8 mouse cellular contexts compared by ENCODE assay signal in genomic region chr9:27109533-27110514, GRCm38 (mm10). TPM values are rescaled to one million over a fixed set of nuclear protein-coding genes. Genes with fewer than 3 reads are reported as not detected.
DNase-seq lines count a peak whose midpoint lies in the region; ATAC-seq and TF ChIP-seq lines count a peak whose summit lies in the region.

No protein-coding gene starts in this region.

- 84% methylated on average over 22 of the region's 22 CpGs for WGBS in forebrain, embryonic 10.5 days
- WGBS in forebrain, embryonic 14.5 days, result 75% methylated on average over 22 of the region's 22 CpGs
- 73% methylated on average over 22 of the region's 22 CpGs for WGBS in liver, adult 2 months
- WGBS in olfactory bulb, adult 2 months, result 58% methylated on average over 22 of the region's 22 CpGs

- H3K27ac ChIP-seq in forebrain, embryonic 10.5 days, result peak overlapping the region; percentile 30; the same call in 1 of the 2 replicates
- H3K27ac ChIP-seq in forebrain, embryonic 14.5 days (ENCODE audit: low read depth, low read length), result no peak overlapping the region; the same call in 1 of the 2 replicates
- H3K27ac ChIP-seq in gastrocnemius, adult 2 months, result peak overlapping the region; percentile 90
- peak overlapping the region; percentile 19; the same call in 1 of the 2 replicates for H3K27ac ChIP-seq in liver, adult 2 months (replicated peaks; ENCODE audit: insufficient read depth, low read depth, low read length)
- peak overlapping the region; percentile 33; the same call in 1 of the 2 replicates for H3K27ac ChIP-seq in olfactory bulb, adult 2 months (ENCODE audit: insufficient read depth, low read depth, low read length)

- no peak overlapping the region; the same call in 1 of the 2 replicates for H3K9ac ChIP-seq in forebrain, embryonic 14.5 days (ENCODE audit: low read length)
- no peak overlapping the region for H3K9ac ChIP-seq in liver, adult 2 months (ENCODE audit: low read depth, low read length)

- no peaks in the 10 kb centered on the region for H3K79me2 ChIP-seq in liver, adult 2 months (ENCODE audit: control insufficient read depth, insufficient read depth, low read length)

- TF ChIP-seq CTCF in gastrocnemius, adult 2 months (IDR thresholded peaks at IDR 0.05), result no peak
- no peak for TF ChIP-seq CTCF in liver, adult 2 months (IDR thresholded peaks at IDR 0.05; ENCODE audit: low read depth, low read length)
- TF ChIP-seq CTCF in olfactory bulb, adult 2 months (IDR thresholded peaks at IDR 0.05; ENCODE audit: insufficient read depth, low read depth, low read length), result no peak

- no peak overlapping the region for H3K4me3 ChIP-seq in forebrain, embryonic 10.5 days
- no peak overlapping the region for H3K4me3 ChIP-seq in forebrain, embryonic 14.5 days (ENCODE audit: low read depth, low read length)
- peak overlapping the region; percentile 60 for H3K4me3 ChIP-seq in gastrocnemius, adult 2 months
- H3K4me3 ChIP-seq in liver, adult 2 months (ENCODE audit: insufficient read depth, low read depth, low read length), result no peak overlapping the region
- H3K4me3 ChIP-seq in olfactory bulb, adult 2 months (ENCODE audit: insufficient read depth, low read depth, low read length), result no peak overlapping the region

- no peaks in the 10 kb centered on the region for H3K27me3 ChIP-seq in forebrain, embryonic 10.5 days (ENCODE audit: poor library complexity, severe bottlenecking)
- H3K27me3 ChIP-seq in forebrain, embryonic 14.5 days (replicated peaks; ENCODE audit: control insufficient read depth, insufficient read depth, low read length), result no peaks in the 10 kb centered on the region
- no peaks in the 10 kb centered on the region for H3K27me3 ChIP-seq in liver, adult 2 months (ENCODE audit: control insufficient read depth, insufficient read depth, low read length)

- no peaks in the 10 kb centered on the region for H3K9me3 ChIP-seq in forebrain, embryonic 10.5 days
- no peaks in the 10 kb centered on the region for H3K9me3 ChIP-seq in forebrain, embryonic 14.5 days (replicated peaks; ENCODE audit: control insufficient read depth, low read length)

- DNase-seq in forebrain, embryonic 10.5 days (ENCODE audit: extremely low spot score, low spot score), result no peak
- no peak for DNase-seq in forebrain, embryonic 14.5 days (ENCODE audit: low spot score)
- DNase-seq in adrenal gland, adult (ENCODE audit: inconsistent age in 2 of 2, low spot score in 1 of 2), result peak; percentile 83 to 88
- peak; percentile 68 for DNase-seq in gastrocnemius, adult 2 months
- peak; percentile 88 for DNase-seq in kidney, adult 11 months
- DNase-seq in liver, adult 2 months (ENCODE audit: extremely low read depth, low read depth, low spot score), result peak; percentile 31

- no peak for TF ChIP-seq POLR2A in liver, adult 2 months (IDR thresholded peaks at IDR 0.05; ENCODE audit: extremely low read depth, insufficient read depth, low read length)
- no peak for TF ChIP-seq POLR2A in olfactory bulb, adult 2 months (IDR thresholded peaks at IDR 0.05; ENCODE audit: insufficient read depth, low read depth, low read length)

- no peak overlapping the region for H3K4me2 ChIP-seq in forebrain, embryonic 14.5 days (ENCODE audit: low read length)

- H3K36me3 ChIP-seq in forebrain, embryonic 10.5 days (replicated peaks), result peaks cover 26% of the 10 kb centered on the region
- peaks cover 7% of the 10 kb centered on the region for H3K36me3 ChIP-seq in forebrain, embryonic 14.5 days (ENCODE audit: control insufficient read depth, insufficient read depth, low read length)
- H3K36me3 ChIP-seq in liver, adult 2 months (ENCODE audit: control insufficient read depth, insufficient read depth, low read length), result no peaks in the 10 kb centered on the region

- ATAC-seq in forebrain, embryonic 14.5 days, result no peak
- no peak for ATAC-seq in cerebellum, adult (ENCODE audit: insufficient number of reproducible peaks, low FRiP score, low TSS enrichment)

- intact Hi-C loops in gastrocnemius, adult 2 months (cut with DNase I), result loop anchor here (5.0 kb wide), 1 partner anchor 177 kb away; no protein-coding TSS in a partner anchor

- H3K4me1 ChIP-seq in forebrain, embryonic 10.5 days, result peaks cover 15% of the 10 kb centered on the region
- H3K4me1 ChIP-seq in forebrain, embryonic 14.5 days (ENCODE audit: control insufficient read depth, insufficient read depth, low read length), result peaks cover 7% of the 10 kb centered on the region
- 0 out of 2 replicates have a peak, but pooled peaks cover 4% of the 10 kb centered on the region for H3K4me1 ChIP-seq in liver, adult 2 months (ENCODE audit: control insufficient read depth, insufficient read depth, low read length)
- H3K4me1 ChIP-seq in olfactory bulb, adult 2 months (ENCODE audit: control insufficient read depth, insufficient read depth, low read length), result peaks cover 19% of the 10 kb centered on the region

RNA-seq across cellular contexts. Expression of gene Jam3, which starts 45.4 kb away (rescaled TPM):
- polyA plus RNA-seq in forebrain, embryonic 10.5 days (2016; fragmentation: Nextera tagmentation; extraction: Ambion mirVana), result 146 and 150 TPM in 2 replicates
- 66.6 and 72.1 TPM in 2 replicates for polyA plus RNA-seq in forebrain, embryonic 14.5 days (2014; fragmentation: Nextera tagmentation; extraction: Ambion mirVana)
- total RNA-seq in gastrocnemius, adult 2 months (2021), result 10 to 100 TPM in 1 of 2 experiments, 1 to 10 TPM in 1; 5.5 to 11.4 TPM
- 1.5 and 1.7 TPM in 2 replicates for total RNA-seq in liver, adult 2 months (2014; rRNA removed)
- 0.81 and 1.4 TPM in 2 replicates for polyA plus RNA-seq in liver, adult 2 months (2012; rRNA removed)
- polyA plus RNA-seq in olfactory bulb, adult 2 months (2012; ENCODE audit: insufficient read depth, insufficient read length, low replicate concordance, missing spikeins), result not detected in 2 replicates

Comparison
In these comparisons a context has a peak if more than half of its experiments do, and no peak if none do; other contexts are left out.
1. DNase-seq: peak in adrenal gland, adult (2 of 2), gastrocnemius, adult 2 months (single experiment), kidney, adult 11 months (single experiment) and liver, adult 2 months (single experiment); none in forebrain, embryonic 10.5 days (single experiment) and forebrain, embryonic 14.5 days (single experiment).
2. RNA of gene Jam3, which starts 45.4 kb away (polyA plus RNA-seq): 146 to 150 TPM in forebrain, embryonic 10.5 days and 66.6 to 72.1 TPM in forebrain, embryonic 14.5 days; 0.81 to 1.4 TPM in liver, adult 2 months and not detected in olfactory bulb, adult 2 months; every median in the first group is over 10 times any median in the second.